15 mouse cellular contexts compared by ENCODE assay signal in the genomic region with DNA sequence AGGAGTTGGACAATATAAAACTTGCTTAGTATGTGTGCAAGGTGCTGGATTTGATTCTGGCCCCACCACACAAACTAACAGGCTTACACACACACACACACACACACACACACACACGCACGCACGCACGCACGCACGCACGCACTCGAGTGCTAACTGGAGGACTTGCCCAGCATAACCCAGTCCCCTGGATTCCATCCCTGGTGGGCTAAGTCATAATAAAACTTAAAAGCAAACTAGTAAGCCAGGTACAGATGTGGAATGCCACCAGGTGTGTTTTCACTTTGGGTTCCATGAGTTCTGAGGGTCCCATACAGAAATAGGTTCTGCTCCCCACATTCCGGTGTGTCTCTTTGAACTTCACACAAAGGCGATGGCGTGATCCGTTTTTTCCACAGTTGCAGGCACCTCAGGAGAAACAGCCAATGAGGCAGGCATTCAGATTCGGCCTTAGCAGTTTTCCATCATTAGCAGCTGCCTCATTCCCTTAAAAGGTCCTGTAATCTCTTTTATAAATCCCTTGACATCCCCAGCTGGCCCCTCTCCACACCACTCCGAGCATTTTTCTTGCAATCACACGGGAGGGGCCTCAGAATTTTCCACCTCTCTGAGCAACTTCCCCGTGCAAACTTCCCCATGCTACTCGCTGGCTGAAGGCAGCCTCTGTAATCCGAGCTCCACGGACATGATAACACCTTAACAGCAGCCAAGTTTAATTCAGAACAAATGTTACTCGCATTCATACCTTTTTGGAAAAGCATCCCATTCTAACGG. TPM values are rescaled to one million over a fixed set of nuclear protein-coding genes. Genes with fewer than 3 reads are reported as not detected.
DNase-seq lines count a peak whose midpoint lies in the region; ATAC-seq and TF ChIP-seq lines count a peak whose summit lies in the region.
"Had no signal": no experiment of that assay in that cellular context is flagged by ENCODE, and none has a peak within 500 bp of the region (broad histone marks: within the 10 kb centered on the region; RNA-seq: fewer than 3 reads in every experiment).

No protein-coding gene starts in this region.

- H3K9me3 ChIP-seq in lung, embryonic 14.5 days (ENCODE audit: low read depth, low read length), result no peaks in the 10 kb centered on the region
- H3K9me3 ChIP-seq in embryonic facial prominence, embryonic 14.5 days (ENCODE audit: control insufficient read depth, low read length), result no peaks in the 10 kb centered on the region
- H3K9me3 ChIP-seq in limb, embryonic 13.5 days, result no peaks in the 10 kb centered on the region
- H3K9me3 ChIP-seq: embryonic facial prominence, embryonic 12.5 days; hindbrain, embryonic 10.5 days; neural tube, embryonic 13.5 days had no signal

- H3K27me3 ChIP-seq in lung, embryonic 14.5 days (ENCODE audit: insufficient read depth, low read length), result no peaks in the 10 kb centered on the region
- no peaks in the 10 kb centered on the region for H3K27me3 ChIP-seq in embryonic facial prominence, embryonic 14.5 days (replicated peaks; ENCODE audit: control insufficient read depth, insufficient read depth, low read length)
- H3K27me3 ChIP-seq in limb, embryonic 13.5 days, result no peaks in the 10 kb centered on the region
- H3K27me3 ChIP-seq: embryonic facial prominence, embryonic 12.5 days; neural tube, embryonic 13.5 days had no signal

- no peak for TF ChIP-seq POLR2A in lung, adult 2 months (IDR thresholded peaks at IDR 0.05; ENCODE audit: borderline replicate concordance, extremely low read depth, low read depth, low read length)

- H3K4me3 ChIP-seq in lung, embryonic 14.5 days (ENCODE audit: low read depth, low read length), result no peak overlapping the region
- H3K4me3 ChIP-seq in lung, adult 2 months (replicated peaks; ENCODE audit: extremely low read depth, low read depth, low read length), result no peak overlapping the region
- H3K4me3 ChIP-seq in embryonic facial prominence, embryonic 14.5 days (ENCODE audit: low read depth, low read length), result no peak overlapping the region
- H3K4me3 ChIP-seq in limb, embryonic 13.5 days, result no peak overlapping the region
- H3K4me3 ChIP-seq: embryonic facial prominence, embryonic 12.5 days; hindbrain, embryonic 10.5 days; neural tube, embryonic 13.5 days had no signal

- 40% methylated on average over 21 of the region's 21 CpGs for whole genome bisulfite sequencing in lung, embryonic 14.5 days
- WGBS in lung, adult 2 months, result 57% methylated on average over 21 of the region's 21 CpGs
- 47% methylated on average over 21 of the region's 21 CpGs for WGBS in embryonic facial prominence, embryonic 14.5 days
- 26% methylated on average over 21 of the region's 21 CpGs for WGBS in limb, embryonic 13.5 days

- ATAC-seq in lung, embryonic 14.5 days (ENCODE audit: insufficient read depth), result peak; percentile 75; the same call in 1 of the 2 replicates
- peak; percentile 70; the same call in 1 of the 2 replicates for ATAC-seq in embryonic facial prominence, embryonic 14.5 days (ENCODE audit: low read depth)
- peak; percentile 92 for ATAC-seq in limb, embryonic 13.5 days (ENCODE audit: low FRiP score, low read depth)
- ATAC-seq in frontal cortex, adult (ENCODE audit: low TSS enrichment), result no peak
- ATAC-seq: intestine, embryonic 16.5 days had no signal

- TF ChIP-seq CTCF in lung, embryonic 14.5 days (IDR thresholded peaks at IDR 0.05; ENCODE audit: low read depth), result no peak
- no peak for TF ChIP-seq CTCF in lung, adult 2 months (IDR thresholded peaks at IDR 0.05; ENCODE audit: insufficient read depth, low read length)

- 0 out of 2 replicates have a peak, but pooled peaks cover 11% of the 10 kb centered on the region for H3K4me1 ChIP-seq in lung, embryonic 14.5 days (ENCODE audit: insufficient read depth)
- H3K4me1 ChIP-seq in lung, adult 2 months (ENCODE audit: control insufficient read depth, insufficient read depth, low read length), result no peaks in the 10 kb centered on the region
- no peaks in the 10 kb centered on the region; the same call in 1 of the 2 replicates for H3K4me1 ChIP-seq in embryonic facial prominence, embryonic 14.5 days (ENCODE audit: control insufficient read depth, insufficient read depth, low read length)
- peaks cover 13% of the 10 kb centered on the region for H3K4me1 ChIP-seq in limb, embryonic 13.5 days
- H3K4me1 ChIP-seq: hindbrain, embryonic 10.5 days; neural tube, embryonic 13.5 days had no signal

- H3K9ac ChIP-seq in lung, embryonic 14.5 days, result no peak overlapping the region
- H3K9ac ChIP-seq in embryonic facial prominence, embryonic 14.5 days (ENCODE audit: low read depth, low read length), result no peak overlapping the region
- H3K9ac ChIP-seq in limb, embryonic 13.5 days, result no peak overlapping the region
- H3K9ac ChIP-seq: embryonic facial prominence, embryonic 12.5 days; neural tube, embryonic 13.5 days had no signal

- peak overlapping the region; percentile 8; the same call in 1 of the 2 replicates for H3K27ac ChIP-seq in lung, embryonic 14.5 days (ENCODE audit: low read depth)
- H3K27ac ChIP-seq in embryonic facial prominence, embryonic 14.5 days (replicated peaks; ENCODE audit: low read depth, low read length), result no peak overlapping the region
- peak overlapping the region; percentile 70 for H3K27ac ChIP-seq in limb, embryonic 13.5 days
- H3K27ac ChIP-seq: embryonic facial prominence, embryonic 12.5 days; hindbrain, embryonic 10.5 days; neural tube, embryonic 13.5 days had no signal

- no peak overlapping the region for H3K4me2 ChIP-seq in lung, embryonic 14.5 days
- no peak overlapping the region; the same call in 1 of the 2 replicates for H3K4me2 ChIP-seq in embryonic facial prominence, embryonic 14.5 days (ENCODE audit: low read depth, low read length)
- peak overlapping the region; percentile 43 for H3K4me2 ChIP-seq in limb, embryonic 13.5 days (replicated peaks)
- H3K4me2 ChIP-seq: embryonic facial prominence, embryonic 12.5 days; neural tube, embryonic 13.5 days had no signal

- DNase-seq in heart, adult 18-20 months, result peak; percentile 16 to 26
- no peak for DNase-seq in heart, adult 8-10 months (ENCODE audit: low spot score)
- DNase-seq in lung, embryonic 14.5 days, result peak; percentile 76
- DNase-seq in lung, adult 2 months, result no peak
- peak; percentile 73 for DNase-seq in embryonic facial prominence, embryonic 14.5 days (ENCODE audit: low spot score)
- DNase-seq in c-Kit-positive CD71-positive TER-119-positive erythroid progenitor cells, embryonic 14.5 days (ENCODE audit: low spot score), result no peak
- DNase-seq: adrenal gland, adult 8-10 months; cerebellum, postnatal 10 days; kidney, postnatal 14 days had no signal

- H3K36me3 ChIP-seq in lung, embryonic 14.5 days (ENCODE audit: insufficient read depth), result no peaks in the 10 kb centered on the region
- H3K36me3 ChIP-seq in embryonic facial prominence, embryonic 14.5 days (ENCODE audit: control insufficient read depth, insufficient read depth, low read length), result no peaks in the 10 kb centered on the region
- no peaks in the 10 kb centered on the region for H3K36me3 ChIP-seq in limb, embryonic 13.5 days
- H3K36me3 ChIP-seq: embryonic facial prominence, embryonic 12.5 days; hindbrain, embryonic 10.5 days; neural tube, embryonic 13.5 days had no signal

RNA-seq across cellular contexts. Expression of a gene that starts 15.8 kb away (rescaled TPM):
- 10 to 100 TPM; 17.4 to 23.6 TPM for total RNA-seq in heart, adult 18-20 months (2021)
- 10 to 100 TPM; 22.5 to 27.8 (median 25.2) TPM for total RNA-seq in heart, adult 8-10 months (2022)
- polyA plus RNA-seq in lung, embryonic 14.5 days (2014; fragmentation: Nextera tagmentation; extraction: Ambion mirVana), result 7.9 and 9.8 TPM in 2 replicates
- 17.7 and 28.9 TPM in 2 replicates for polyA plus RNA-seq in lung, adult 2 months (2012; rRNA removed)
- 6.6 and 7.7 TPM in 2 replicates for polyA plus RNA-seq in embryonic facial prominence, embryonic 14.5 days (2014; fragmentation: Nextera tagmentation; extraction: Ambion mirVana)
- 13.7 and 15.9 TPM in 2 replicates for polyA plus RNA-seq in limb, embryonic 13.5 days (2015; fragmentation: Nextera tagmentation; extraction: Ambion mirVana)

RNA-seq across cellular contexts. Expression of a gene that starts 38.9 kb away (rescaled TPM):
- 10 to 100 TPM; 11.8 to 14.8 TPM for total RNA-seq in heart, adult 18-20 months (2021)
- 10 to 100 TPM in 1 of 4 experiments, 1 to 10 TPM in 3; 4.4 to 14.8 (median 7.6) TPM for total RNA-seq in heart, adult 8-10 months (2022)
- 18.8 and 19.9 TPM in 2 replicates for polyA plus RNA-seq in lung, embryonic 14.5 days (2014; fragmentation: Nextera tagmentation; extraction: Ambion mirVana)
- polyA plus RNA-seq in lung, adult 2 months (2012; rRNA removed), result 16.1 and 16.7 TPM in 2 replicates
- 43.7 and 46.6 TPM in 2 replicates for polyA plus RNA-seq in embryonic facial prominence, embryonic 14.5 days (2014; fragmentation: Nextera tagmentation; extraction: Ambion mirVana)
- 43.3 and 49.2 TPM in 2 replicates for polyA plus RNA-seq in limb, embryonic 13.5 days (2015; fragmentation: Nextera tagmentation; extraction: Ambion mirVana)

Comparison
In these comparisons a context has a peak if more than half of its experiments do, and no peak if none do; other contexts are left out.
1. DNase-seq: peak in heart, adult 18-20 months (2 of 2), lung, embryonic 14.5 days (single experiment) and embryonic facial prominence, embryonic 14.5 days (single experiment); none in heart, adult 8-10 months (single experiment), lung, adult 2 months (single experiment) and c-Kit-positive CD71-positive TER-119-positive erythroid progenitor cells, embryonic 14.5 days (single experiment).